Mouse (Mus musculus) adrenal gland, postnatal 25 days (tissue): Measurements from ENCODE around the gene Gm5737. TPM values are rescaled to one million over a fixed set of nuclear protein-coding genes. Genes with fewer than 3 reads are reported as not detected.

Experiments
- DNase-seq: peaks from one replicate; pipeline ENCODE4 v3.0.0; 2021; ENCODE audit warnings: mixed read lengths
- long read RNA-seq: library from polyadenylated mRNA; stranded (forward); transcript quantifications from one replicate; pipeline ENCODE4 v2.0.0, GENCODE M21; 2021
- total RNA-seq: library from RNA; stranded (reverse); gene quantifications from 2 replicates; pipeline ENCODE4 v1.2.3, GENCODE M21; 2021

The Gm5737 gene
- not detected in 2 replicates for total RNA-seq
- long read RNA-seq: 0 reads

DNA sequence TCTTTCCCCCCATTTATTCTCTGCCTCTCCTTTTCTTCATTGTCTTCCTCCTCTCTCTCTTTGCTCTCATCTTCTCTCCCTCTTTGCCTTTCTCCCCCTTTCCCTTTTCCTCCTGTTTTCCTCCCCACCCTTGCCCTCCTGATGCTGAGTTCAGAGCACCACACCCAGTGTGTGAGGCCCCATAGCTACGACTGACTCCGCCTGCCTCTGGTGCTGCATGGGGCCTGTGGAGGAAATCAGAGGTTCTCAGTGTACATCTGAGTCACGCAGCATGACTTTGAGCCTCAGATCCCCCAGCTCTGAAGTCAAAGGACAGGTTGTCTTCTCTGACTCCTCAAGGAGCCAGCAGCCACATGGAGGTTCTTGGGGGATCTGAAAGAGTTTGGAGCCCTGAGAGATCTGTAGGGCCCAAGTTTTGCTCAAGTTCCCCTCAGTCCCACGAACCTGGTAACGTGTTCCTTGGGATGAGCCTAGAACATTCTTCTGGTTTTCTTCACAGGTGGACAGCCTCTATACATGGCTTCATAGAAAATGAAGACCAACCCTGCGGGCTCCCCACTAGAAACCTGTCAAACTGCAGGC, at the start of gene Gm5737:
TSS of gene Gm5737 (plus strand) at position 532 of the 582 bp plus-strand sequence.
- DNase-seq: no peak

DNA sequence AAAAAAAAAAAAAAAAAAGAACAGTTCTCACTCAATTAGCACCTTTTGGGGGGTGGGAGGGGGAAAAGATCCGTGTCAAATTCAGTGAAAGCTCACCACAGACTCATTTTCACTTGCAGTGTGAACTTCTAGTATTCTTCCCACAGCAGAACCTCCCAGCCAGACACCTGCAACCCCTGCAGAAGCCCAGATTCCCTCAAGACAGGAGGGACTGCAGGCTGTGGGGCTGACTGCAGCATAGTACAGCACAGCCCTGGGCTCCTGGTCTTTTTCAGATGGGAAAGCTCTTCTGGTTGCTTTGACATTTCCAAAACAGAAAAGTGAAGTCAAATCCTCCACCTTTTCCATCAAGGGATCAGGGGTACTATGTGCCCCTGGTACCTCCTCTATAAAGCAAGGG, 44.8 kb upstream of the Gm5737 start:
- no peak for DNase-seq

DNA sequence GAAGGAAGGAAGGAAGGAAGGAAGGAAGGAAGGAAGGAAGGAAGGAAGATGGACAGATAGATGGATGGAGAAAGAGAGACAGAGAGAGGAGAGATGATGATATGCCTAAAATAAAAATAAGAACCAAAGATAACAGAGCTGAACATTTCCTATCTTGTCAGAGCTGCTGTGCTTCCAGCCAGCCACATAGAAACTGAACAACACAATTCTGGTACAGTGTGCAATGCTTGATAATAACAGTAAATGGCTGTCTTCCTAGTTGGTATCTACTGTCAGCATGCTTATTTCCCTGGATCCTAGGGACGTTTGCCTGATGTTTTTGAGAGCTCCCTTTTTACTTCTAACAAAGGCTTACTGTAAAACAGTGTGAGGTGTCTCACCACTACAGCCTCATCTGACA, 40.8 kb upstream of the Gm5737 start:
- no peak for DNase-seq

DNA sequence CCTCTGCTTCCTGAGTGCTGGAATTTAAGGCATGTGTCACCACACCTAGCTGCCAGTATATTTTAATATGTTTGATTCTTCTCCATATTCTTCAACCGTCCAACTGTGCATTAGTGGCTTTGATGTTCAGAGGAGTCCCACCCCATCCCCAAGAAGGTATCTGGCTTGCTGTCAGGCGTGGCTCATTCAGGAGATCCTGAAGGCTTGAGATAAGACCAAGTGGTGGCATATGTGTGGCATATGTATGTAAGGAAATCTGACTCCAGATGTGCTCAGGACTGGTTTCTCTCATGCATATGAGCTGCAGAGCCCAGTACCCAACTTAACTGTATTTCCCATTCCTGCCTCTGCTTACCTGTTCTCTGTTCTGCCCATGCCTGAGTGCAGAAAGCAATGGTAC, 34.2 kb upstream of the Gm5737 start:
- DNase-seq: no peak

DNA sequence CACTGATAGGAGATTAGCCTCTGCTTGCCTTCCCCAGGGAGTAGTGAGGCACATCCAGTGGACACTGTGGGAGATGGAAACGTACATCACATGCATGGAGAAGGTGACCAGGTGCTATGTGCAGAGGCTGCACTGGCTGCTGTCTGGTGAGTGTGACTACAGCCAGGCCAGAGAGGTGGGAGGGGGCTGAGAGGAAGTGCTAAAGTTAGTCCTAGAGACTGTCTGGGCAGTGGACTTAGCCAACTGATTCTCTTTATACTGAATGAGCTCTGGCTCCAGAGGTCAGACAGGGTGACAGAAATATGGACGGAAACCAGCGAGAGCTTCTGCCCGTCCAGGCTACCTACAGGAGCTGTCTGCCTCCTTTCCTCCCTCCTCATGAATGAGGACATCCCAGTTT, 16.6 kb upstream of the Gm5737 start:
- DNase-seq: no peak

DNA sequence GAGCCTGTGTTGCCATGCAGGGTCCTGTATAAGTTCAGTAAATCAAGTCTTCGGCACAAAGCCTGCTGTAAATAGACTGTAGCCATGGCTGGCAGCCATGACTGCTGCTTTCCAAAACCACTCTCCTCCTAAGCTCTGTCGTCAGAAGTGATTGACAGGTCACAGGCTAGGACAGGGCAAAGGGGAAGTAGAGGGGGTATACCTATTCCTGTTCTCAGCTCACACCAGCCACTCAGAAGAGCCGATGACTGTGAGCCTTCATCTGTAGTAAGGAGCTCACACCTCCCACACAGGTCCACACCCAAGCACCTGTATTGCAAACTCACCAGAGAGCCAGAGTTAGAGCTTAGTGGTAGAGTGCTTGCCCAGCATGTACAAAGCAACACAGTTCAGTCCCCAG, 15.8 kb upstream of the Gm5737 start:
- DNase-seq: no peak

DNA sequence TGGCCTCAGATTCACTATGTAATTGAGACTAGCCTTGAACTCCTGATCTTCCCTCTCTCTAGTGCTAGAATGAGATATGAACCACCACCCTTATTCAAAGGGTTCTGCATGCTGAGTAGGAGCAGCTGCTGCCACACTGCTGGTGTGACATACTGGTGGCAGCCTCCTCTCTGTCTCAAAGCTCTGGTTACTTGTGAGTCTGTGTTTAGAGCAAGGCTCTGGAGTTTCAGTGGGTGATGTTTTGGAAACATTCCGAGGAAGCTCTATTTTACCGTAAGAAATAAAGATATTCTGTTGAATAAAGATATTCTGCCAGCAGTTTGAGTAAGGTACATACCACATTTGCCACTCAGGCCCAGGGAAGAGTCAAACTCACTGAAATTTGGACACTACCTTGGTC, 8.9 kb upstream of the Gm5737 start:
- no peak for DNase-seq

DNA sequence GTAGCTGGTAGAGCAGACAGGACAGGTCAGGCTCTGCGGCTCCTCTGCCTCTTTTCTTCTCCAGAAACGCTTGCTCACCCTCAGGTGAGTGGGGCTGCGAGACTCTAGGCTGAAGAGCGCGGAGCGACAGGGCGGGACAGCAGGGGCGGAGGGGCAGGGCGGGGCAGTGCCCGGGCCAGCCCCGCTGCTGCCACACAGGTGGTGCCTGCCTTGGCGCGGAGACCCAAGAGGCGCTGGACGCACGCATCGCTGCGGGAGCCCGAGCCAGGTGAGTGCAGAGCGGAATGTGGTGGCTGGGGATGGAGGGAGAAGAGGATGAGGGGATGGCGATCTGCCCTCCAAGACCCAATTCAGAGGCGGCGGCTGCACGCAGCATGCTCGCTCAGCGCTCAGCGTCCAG, 2.5 kb upstream of the Gm5737 start:
- no peak for DNase-seq

DNA sequence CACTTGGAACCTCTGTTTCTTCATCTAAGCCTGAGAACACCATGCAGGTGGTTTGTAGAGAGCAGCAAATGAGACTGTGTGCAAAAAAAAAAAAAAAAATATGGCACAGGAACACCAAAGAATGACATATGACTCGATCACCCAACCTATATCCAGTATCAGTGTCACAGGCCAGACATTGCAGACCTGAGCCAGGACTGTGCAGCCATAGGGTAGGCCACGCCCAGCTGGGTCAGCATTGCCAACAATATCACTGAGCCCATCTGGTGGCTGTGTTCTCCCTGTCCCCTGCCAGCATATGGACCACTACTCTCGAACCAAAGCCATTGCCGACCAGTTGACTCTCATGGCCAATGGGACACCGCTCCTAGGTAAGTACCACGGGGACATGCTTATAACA, 5.4 kb downstream of the Gm5737 start:
- DNase-seq: no peak

DNA sequence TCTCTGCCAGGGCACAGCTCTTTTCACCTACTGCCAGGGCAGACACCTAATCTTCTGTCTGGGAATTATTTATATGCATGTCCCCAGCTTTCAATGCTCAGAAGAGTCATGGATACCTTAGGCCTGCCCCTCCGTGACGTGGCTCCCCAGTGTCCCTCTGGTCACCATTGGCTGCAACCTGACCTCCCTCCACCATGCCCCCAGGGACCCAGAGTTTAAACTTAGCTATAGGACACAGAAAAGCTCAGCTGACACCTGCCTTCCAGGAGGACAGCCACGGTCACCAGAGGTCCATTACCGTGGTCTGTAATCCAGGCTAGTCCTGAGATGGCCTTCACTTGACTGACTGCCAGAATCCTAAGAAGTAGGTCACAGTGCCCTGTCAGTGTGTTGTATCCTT, 7.2 kb downstream of the Gm5737 start:
- DNase-seq: no peak

DNA sequence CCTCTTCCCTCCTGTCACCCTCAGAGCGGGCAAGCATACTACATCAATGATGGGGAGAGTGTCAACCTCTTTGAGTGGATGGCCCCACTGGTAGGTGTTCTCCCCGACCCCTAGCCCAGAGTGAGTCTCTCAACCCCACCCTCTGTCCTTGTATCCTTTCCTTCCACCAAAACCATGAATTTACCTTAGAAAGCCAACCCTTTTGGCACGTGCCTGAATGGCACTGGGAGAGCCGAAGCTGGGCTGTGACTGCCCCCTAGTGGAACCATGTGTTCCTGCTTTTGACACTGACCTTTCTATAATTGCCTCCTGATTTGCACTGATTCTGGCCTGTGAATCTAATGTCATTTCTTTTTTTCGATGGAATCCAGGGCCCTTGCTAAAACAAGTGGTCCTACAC, 11.1 kb downstream of the Gm5737 start:
- peak; percentile 68 for DNase-seq

DNA sequence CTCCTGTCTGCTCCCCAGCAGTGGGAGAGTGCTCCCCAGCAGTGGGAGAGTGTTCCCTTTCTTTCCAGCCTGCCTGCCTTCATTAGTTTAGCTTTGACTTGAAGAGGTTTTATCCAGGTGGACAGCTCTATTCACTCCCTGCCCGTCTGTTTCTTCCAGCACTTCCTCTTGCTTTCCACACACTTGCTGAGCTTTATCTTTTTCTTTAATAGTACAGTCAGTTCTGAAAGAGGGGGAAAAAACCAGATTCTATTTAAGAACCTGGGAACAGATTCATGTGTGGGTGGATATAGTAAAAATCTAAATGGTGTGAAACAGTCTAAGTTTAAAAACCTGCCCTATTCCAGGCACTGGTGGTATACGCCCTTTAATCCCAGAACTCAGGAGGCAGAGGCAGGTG, 12.9 kb downstream of the Gm5737 start:
- no peak for DNase-seq

DNA sequence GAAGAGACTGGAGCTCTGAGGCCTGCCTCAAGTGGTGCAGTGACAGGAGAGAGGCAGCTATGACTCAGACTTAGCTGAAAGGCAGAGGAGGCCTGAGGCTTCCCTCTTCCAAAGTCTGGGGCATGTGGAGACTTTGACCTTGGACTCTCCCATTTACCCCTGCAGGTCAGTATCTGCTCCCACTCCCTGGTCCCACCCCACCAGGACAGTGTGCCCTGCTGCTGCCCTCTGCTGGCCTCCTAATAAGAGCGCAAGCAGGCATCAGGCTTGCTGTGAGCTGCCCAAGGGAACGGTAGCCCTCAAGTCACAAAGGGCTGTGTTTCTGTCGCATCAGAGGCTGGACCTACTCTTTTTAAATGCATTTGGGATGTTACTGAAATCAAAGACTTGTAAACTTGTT, 14.2 kb downstream of the Gm5737 start:
- DNase-seq: peak; percentile 45

DNA sequence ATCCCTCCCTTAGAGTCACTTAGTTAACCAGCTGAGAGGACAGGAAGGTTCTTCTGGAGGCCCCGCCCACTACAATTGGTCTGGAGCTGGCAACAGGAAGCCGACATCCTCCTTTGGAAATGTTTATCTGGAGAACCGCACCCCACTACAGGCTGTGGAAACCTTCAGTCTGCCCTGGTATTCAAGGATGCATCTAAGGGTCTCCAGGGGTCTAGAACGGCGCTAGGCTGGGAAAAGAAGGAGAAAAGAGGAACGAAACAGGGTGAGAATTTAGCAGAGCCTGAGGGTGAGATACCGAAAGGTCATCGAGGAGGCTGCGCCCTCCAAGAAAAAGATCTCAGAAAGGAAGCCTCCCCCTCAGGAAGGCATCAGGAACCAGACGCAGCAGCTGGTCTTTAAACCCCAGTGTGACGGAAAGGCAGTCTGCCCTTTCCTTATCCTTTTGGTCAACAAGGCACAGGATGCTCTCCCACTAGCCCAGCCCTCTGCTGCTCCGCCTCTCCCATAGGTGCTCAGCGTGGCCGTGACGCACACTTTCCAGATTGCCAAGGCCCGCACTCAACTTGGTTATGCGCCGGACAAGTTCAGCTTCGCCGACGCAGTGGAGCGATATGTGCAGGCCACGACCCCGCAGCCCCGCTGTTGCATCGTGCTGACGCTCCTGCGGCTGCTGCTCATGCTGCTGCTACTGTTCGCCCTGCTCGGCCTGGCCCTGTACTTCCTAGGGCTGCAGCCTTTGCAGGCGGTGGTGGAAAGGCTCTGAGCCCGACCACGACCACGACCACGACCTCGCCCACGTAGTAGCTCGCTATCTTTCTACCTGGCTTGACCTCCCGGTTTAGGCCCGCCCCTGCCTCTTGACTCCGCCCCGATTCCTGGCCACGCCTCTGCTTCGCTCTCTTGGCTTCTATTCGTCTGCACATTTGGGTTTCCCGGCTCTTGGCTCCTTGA, 18.5 kb downstream of the Gm5737 start:
- DNase-seq: peak; percentile 71

DNA sequence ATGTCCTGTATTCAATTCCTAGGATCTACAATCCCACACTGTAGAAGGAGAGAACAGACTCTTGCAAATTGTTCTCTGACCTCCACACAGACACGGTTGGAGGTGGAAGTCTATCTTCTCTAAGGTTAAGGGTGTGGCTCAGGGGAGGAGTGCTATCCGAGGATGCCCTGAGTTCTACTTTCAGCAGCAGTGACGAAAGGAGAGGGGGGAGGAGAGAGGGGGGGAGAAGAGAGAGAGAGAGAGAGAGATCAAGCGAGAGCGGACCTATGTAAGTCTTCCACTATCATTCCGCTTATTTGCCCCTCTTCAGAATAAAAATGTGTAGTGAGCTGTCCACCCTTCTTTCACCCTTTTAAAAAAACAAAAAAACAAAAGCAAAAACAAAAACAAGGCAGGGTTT, 22.3 kb downstream of the Gm5737 start:
- DNase-seq: no peak

DNA sequence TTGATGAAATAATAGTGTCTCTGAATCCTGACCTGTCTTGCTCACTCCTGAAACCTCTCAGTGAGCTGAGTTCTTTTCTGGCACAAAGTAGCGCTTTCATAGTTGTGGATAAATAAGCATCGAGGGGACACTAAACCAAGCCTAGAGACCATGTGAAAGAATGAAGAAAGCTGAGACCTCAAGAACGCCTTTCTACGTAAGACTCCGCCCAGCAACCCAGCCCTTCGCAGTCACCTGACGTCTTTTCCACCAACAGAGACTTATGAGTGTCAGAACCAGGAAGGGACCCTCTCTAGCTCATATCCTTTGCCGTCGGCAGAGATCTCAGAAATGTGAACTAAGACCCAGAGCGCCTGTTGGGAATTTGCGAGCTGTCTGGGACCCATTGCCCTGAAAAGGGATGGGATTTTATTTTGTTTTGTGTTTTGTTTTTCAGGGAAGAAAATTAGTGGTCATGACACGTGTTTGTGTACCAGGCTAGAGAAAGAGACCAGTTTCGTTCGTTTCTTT, 22.8 kb downstream of the Gm5737 start:
- peak; percentile 54 for DNase-seq

DNA sequence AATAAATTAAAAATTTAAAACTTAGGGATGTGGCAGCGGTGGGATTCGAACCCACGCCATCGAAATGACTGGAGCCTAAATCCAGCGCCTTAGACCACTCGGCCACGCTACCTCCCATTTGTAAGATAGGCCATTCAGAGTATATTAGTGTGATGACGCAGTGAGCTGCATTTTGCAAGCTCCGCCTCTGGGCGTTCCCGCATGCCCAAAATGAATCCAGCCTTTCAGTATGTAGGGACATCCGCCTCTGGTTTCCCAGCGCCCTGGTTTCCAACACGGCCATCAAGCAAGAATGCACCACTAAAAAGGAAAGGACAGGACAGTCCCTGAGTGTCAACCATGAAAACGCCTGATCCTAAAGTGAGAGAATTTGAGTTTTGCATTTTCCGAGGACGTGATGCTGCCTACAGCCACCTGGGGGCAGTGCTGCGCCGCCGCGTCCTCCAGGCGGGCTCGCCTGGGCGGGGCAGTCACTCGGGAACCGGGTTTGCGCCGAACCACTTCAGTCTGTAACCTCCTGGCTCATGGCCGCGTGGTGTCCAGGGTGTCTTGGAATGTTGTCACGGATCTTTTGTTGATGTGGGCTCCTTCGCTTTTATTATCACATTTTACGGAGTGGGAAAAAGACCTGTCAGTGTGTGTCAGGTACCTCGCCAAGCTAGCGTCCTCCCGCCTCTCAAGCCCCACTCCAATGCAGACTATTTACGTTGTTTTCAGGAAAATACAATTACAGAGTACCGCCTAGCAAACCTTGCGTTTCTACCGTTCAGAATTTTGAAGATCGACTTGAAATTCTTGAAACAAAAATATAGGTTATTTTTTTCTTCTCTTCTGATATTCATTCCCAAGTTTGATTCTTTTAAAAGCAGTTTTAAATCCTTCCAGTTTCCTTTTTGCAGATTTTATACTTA, 23.5 kb downstream of the Gm5737 start:
- DNase-seq: peak; percentile 89

DNA sequence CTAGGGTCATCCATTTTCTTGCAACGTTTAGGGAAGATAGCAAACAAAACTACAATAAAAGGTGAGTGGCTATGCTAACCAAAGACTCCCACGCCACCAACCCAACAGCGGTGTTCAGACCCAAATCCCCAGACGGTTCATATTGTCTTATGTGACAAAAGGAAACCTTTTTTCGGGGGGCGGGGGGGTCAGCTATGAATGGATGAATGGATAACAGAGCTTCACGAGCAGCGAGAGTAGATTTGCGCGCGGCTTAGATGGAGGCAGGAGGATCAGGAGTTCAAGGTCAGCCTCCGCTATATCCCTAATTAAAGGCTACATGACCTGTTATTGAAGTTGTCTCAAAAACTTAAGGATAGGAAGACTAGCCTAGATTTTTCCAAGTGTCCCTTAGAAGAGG, 24.2 kb downstream of the Gm5737 start:
- no peak for DNase-seq

DNA sequence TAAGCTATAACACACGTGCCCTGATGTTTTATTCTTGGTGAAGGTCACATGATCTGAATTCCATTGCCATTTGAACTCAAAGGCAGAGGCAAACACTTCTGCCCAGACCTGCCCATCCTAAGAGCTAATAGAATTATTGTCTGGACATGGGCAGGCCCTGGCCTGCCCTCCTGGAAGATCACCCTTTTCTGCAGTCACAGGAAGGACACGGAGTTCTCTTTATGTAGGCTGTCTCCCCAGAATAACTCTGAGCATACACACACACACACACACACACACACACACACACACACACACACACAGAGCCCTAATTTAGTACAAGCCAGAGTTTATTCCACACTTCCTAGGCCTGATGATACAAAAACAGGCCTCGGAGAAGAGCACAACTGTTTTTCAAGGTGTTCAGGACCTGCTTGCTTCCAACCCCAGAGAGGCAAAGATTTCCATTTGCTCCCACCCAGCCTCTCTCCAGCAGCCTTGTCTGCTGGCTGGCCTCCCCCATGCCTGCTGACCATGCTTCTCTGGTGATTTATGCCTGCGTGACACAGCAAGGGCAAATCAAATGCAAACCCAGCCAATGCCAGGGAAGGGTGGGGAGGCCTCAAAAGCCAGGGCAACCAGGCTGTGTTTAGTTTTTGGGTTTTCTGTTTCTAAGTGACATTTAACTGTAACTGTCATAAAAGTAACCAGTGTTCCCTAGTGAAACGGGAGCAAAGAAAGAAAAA, 26.4 kb downstream of the Gm5737 start:
- peak; percentile 71 for DNase-seq

DNA sequence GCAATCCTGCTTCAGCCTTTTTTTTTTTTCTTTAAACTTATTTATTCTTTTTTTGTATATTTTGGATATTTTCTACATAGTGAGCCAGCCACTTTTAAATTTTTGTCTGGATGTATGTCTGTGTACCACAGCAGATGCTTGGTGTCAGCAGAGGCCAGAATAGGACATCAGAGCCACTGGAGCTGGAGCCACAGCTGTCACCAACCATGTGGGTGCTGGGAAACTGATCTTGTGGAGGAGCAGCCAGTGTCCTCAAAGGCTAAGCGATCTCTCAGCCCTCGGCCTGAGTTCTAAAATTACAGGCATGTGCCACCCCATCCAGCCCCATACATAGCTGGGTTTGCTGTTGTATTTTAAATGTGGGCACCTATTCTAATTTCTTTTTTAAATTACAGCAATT, 27.6 kb downstream of the Gm5737 start:
- no peak for DNase-seq

DNA sequence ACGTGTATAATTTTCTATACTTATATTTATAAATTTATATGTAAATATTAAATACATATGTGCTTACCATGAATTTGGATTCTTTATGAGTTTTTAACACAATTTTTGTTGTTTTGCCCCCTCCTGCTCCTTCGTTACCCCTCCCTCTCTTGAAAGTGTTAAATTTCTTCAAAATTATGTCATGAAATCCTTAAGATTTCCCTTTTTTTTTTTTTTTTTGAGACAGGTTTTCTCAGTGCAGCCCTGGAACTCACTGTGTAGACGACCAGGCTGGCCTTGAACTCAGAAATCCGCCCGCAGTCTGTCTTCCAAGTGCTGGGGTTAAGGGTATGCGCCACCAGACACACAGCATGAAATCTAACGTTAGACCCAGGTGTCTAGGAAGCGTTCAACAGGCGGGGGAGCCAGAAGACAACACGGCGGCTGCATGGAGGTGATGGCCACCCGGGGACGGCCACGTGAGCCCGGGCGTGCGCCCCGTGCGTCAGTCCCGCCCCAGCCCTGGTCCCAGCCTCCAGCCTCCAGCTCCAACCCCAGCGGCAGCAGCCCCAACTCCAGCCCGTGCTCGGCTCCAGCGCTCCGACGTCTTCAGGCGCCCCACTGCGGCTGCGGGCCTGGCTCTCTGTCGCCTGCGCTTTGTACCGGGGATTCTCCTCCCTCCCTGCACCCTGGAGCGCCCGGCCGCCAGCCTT, 30.3 kb downstream of the Gm5737 start, which contains the start of gene Eef2k:
TSS of gene Eef2k (plus strand) at position 487 of the 692 bp plus-strand sequence.
- peak; percentile 92 for DNase-seq
